Mouse (Mus musculus) frontal cortex, adult 2 months (tissue): ENCODE data around the gene Synj1. TPM values are rescaled to one million over a fixed set of nuclear protein-coding genes. Genes with fewer than 3 reads are reported as not detected.
A peak's percentile ranks its signal among the peaks of the same experiment; 100 is the strongest.

Experiments
- DNase-seq, 2 experiments: peaks; one replicate each; pipeline ENCODE4 v3.0.0; 2022; ENCODE audit warnings: low spot score in 1 of 2; ENCODE audit errors: extremely low spot score in 1 of 2
- polyA plus RNA-seq: library from polyadenylated mRNA; depleted of rRNA; stranded (reverse); fragments of >200 nt; gene quantifications from 2 replicates; pipeline ENCODE4 v1.2.3, GENCODE M21; 2012; rRNA removed

Gene Synj1
- polyA plus RNA-seq, 1 experiment, result 155 TPM

DNA sequence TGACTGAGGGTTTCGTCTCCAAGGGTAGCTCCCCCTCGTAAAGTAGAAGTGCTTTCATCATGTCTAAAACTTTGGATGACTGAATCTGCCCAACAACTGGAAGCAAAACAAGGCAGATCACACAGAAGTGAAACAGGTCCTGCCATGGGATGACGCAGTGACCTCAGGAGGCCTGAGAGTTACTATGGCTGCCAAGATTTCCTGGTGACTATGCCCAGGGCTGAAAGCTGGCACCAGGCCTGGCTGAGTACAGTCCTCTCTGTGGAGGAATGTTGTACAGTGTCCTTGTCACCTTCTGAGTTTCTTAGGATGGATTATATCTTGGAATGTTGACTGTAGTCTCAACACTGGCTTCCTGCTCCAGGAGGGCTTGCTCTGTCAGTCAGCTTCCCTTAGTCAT, 113.5 kb downstream of the Synj1 start:
- no peak for DNase-seq

DNA sequence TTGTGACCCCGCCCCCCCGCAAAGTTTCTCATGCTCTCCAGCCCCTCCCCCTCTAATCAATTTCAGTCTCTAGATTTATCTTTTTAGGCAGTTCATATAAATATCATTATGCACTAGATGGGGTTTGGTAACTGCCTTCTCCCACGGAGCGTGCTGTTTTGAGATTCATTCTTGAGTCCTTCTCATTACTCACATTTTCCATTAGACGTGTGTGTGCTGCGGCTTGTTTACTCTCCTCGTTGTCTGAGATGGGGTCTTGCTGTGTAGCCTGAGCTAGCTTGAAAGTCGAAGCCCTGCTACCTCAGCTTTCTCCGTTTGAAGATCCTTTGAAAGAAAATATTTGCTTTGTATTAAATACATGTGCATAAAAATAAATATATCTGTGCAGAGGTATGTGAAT, 117.3 kb downstream of the Synj1 start:
- DNase-seq, result no peak

GRCm38 (mm10) chr16:90893019-90893418, 118.1 kb downstream of the Synj1 start:
- DNase-seq, result no peak

DNA sequence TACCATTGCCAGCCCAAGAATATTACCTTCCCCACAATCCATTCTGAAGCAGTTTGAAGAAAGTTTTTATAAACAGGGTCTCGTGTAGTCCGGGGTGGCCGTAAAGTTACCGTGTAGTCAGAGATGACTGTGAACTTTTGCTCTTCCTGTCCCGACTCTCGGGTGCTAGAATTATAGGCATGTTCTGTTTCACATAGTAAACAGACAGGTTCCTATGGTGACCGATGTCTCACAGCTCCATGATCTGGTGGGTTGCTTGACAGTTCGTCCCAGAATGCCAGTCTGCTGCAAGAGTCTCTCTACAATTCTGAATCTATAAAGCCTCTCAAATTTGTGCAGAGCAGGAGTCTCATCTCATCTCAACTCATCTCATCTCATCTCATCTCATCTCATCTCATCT, 119.0 kb downstream of the Synj1 start:
- DNase-seq, result no peak

DNA sequence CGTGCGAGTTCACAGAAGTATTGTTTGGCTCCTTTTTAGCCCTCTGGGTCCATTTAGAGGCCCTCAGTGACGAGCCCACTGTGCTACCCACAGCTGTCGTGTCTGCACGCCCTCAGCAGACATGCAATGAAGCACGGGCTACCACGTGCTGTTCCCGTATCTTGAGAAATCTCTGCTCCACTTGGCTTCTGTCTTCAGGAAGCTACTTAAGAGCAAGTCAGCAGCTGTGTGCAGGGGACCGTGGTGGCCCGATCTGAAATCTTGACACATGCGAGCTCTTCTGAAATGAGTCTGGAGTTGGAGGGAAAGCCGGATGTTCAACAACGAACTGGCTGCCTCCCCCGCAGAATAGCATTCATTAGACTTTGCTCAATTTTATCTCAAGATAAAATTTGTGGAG, 119.5 kb downstream of the Synj1 start:
- no peak for DNase-seq

GRCm38 (mm10) chr16:90890683-90891082, 120.4 kb downstream of the Synj1 start:
- peak in 1 of 2 experiments; percentile 27 for DNase-seq

Other genes starting within 250 kb of the Synj1 start
- gene Urb1, start 200.9 kb downstream of the Synj1 start, polyA plus RNA-seq, result 5.6 and 6.8 TPM in 2 replicates
- gene Eva1c, start 184.6 kb downstream of the Synj1 start, polyA plus RNA-seq, result 2.8 and 2.9 TPM in 2 replicates
- gene Cfap298, start 76.2 kb downstream of the Synj1 start, polyA plus RNA-seq, result 35.6 and 40.2 TPM in 2 replicates
- 101 and 103 TPM in 2 replicates for gene Paxbp1, start 33.2 kb upstream of the Synj1 start, polyA plus RNA-seq
- gene 4932438H23Rik, start 83.8 kb upstream of the Synj1 start, polyA plus RNA-seq, result 1.0 and 1.6 TPM in 2 replicates
- 30.1 and 31.8 TPM in 2 replicates for gene Olig2, start 214.1 kb upstream of the Synj1 start, polyA plus RNA-seq